Mouse (Mus musculus) left cerebral cortex, adult 18-20 months (tissue): Measurements from ENCODE around the gene Lpp. TPM values are rescaled to one million over a fixed set of nuclear protein-coding genes. Genes with fewer than 3 reads are reported as not detected.
A peak's percentile ranks its signal among the peaks of the same experiment; 100 is the strongest.

ENCODE experiments used
- DNase-seq, 2 experiments: peaks; one replicate each; pipeline ENCODE4 v3.0.0; 2021 to 2022; ENCODE audit warnings: low spot score in 2 of 2, mixed read lengths in 1 of 2
- total RNA-seq, 2 experiments: library from RNA; stranded (reverse); gene quantifications; 2 replicates each; pipeline ENCODE4 v1.2.3; 2021

The Lpp gene
- total RNA-seq, 2 experiments from 2014 or later = 5.0 to 6.2 TPM

GRCm38 (mm10) chr16:24788973-24789372 is 395.7 kb downstream of the Lpp start:
- DNase-seq = no peak

DNA sequence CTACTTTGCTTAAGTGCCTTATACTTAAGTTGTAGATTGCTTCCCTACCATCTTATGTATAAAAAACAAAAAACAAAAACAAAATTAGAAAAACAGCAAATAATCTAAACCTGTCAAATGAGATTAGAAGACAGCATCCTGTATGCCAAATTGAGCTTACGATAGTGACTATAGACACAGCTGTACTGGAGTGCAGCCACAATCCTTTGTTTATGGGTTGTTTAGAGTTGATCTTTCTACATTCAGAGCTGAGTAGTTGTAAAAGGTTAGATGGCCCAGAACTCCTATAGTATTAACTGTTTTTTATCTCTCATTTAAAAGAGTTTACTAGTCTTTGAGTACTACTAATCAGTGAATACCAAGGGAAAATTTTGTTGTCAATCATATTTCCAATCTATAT is 398.1 kb downstream of the Lpp start:
- no peak for DNase-seq

DNA sequence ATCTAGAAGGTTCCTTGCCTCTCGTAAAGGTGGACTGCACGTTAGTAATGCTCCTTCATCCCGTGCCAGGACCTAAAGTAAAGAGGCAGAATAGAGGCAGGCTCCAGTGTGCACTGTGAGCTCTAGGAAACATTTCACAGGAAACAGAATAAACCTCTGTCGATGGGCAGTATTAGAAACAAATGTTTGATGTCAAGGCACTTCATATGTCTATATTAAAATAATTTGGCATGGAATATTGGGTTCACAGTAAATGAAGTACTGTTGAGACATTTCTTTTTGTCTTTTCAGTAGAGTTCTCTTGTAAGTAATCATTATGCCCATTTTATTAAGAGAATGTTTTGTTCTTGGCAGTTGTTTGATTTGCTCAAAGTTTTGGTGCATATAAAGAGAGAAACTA is 398.7 kb downstream of the Lpp start:
- no peak for DNase-seq

DNA sequence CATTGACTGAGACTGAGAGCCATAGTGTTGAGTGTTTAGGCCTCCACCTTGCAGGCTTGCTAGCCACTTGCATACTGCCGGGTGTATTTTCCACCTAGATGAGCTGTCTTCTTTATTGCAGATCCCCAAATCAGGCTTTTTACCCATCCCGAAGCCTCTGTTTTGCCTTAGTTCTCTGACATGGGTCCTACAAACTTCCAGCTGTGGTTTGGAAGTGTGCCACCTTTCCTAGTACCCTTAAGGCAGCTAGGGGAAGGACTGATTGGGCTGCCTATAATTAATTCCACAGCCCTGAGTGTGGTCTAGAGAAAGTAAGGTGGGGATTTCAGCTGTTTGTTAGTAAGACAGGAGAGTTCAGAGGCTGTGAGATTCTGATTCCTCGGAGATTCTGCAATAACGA is 399.5 kb downstream of the Lpp start:
- DNase-seq = no peak

- DNase-seq = no peak
Observed at GRCm38 (mm10) chr16:24794665-24795064, 401.4 kb downstream of the Lpp start.

GRCm38 (mm10) chr16:24801355-24801754 is 408.0 kb downstream of the Lpp start:
- DNase-seq = no peak

DNA sequence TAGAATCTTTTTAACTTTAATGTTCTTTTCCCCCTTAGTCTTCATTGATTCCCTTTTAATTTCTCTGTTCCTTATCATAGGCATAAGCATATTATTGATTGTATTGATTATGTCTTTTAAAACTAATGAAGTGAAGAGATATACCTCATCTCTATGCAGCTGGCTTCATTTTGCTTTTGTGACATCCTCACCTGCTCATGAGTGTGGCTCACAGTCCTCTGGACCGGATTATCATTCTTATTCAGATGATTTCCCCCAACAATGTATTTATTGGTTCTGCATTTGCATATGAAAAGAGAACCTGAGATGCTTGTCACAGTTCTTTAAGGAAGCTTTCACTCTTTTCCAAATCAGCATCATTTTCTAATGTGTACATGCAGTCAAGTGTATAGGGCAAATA is 408.5 kb downstream of the Lpp start:
- DNase-seq = no peak

DNA sequence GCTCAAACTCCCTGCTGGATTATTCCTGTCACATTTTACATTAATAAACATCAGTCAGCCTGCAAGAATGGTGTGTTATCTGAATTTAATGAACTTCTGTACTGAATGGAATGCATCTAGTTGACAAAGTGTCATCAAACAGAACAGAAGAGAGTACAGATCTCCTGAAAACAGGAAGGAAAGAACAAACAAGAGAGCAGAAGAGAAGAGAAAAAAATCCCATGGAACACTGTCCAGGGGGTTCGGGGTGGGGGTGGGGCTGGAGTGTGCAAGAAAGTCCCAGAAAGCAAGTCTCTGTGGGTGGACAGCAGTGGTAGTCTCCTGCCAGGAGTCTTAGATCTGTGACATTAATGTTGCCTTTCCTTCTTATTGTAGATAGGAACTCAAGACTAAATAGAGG is 412.8 kb downstream of the Lpp start:
- no peak for DNase-seq

- DNase-seq = no peak
Observed at GRCm38 (mm10) chr16:24807565-24807964, 414.3 kb downstream of the Lpp start.

GRCm38 (mm10) chr16:24809811-24810210 is 416.5 kb downstream of the Lpp start:
- no peak for DNase-seq

DNA sequence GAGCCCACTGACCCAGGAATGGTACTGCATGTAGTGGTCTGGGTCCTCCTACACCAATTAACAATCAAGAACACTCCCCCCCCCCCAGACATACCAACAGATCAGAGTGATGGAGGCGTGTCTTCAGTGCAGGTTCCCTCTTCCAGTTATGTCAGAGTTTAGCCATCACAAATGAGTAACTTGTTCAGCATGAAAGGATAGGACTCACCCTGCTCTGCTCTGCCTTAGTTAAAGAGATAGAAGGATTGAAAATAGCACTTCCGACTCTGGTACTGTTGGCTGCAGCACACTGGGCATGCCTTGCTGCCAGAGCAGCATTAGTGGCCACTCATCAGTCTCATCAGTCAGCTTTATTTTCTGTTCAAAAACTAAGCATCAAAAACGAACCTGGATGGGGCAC is 423.3 kb downstream of the Lpp start:
- no peak for DNase-seq

DNA sequence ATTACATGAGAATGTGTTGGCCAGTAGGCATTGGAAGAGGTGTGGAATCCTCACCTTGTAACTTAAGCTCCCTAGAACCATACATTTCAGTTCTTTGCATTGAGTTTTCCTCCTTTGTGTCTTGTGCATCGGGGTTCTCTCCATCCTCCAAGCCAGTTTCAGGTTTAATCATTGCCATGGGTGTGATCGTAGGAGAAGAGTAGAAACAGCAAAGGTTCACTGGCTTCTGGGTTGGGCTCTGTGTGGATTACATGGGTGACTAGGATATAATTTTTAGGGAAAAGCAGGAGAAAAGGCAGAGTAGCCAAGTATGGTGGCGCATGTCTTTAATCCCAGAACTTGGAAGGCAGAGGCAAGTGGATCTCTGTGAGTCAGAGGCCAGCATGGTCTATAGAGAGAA is 424.1 kb downstream of the Lpp start:
- no peak for DNase-seq

DNA sequence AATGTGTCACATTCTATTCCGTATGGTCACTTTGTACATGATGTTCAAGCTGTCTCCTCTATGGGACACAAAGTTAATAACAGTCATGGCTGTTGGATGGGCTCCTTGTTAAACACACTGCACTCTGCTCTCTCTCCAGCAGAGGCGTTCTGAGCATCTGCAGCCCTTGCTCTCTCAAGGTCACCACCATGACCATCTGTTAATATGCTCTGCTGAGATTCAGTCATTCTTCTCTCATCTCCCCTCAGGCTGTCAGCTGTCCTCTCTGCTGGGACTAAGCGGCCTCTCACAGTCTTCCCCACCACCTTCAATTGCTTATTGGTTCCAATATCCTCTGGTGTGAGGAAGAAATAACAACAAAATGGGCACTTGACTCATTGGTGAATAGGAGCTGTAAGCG is 425.8 kb downstream of the Lpp start:
- no peak for DNase-seq

GRCm38 (mm10) chr16:24822182-24822875 is 429.0 kb downstream of the Lpp start:
- DNase-seq = peak in 1 of 2 experiments; percentile 6

- DNase-seq = no peak
Observed at GRCm38 (mm10) chr16:24822918-24823317, 429.6 kb downstream of the Lpp start.

GRCm38 (mm10) chr16:24826390-24826789 is 433.1 kb downstream of the Lpp start:
- no peak for DNase-seq

- DNase-seq = no peak
Observed at GRCm38 (mm10) chr16:24828207-24828803, 435.0 kb downstream of the Lpp start.

- DNase-seq = no peak
Observed at GRCm38 (mm10) chr16:24829860-24830259, 436.6 kb downstream of the Lpp start.

DNA sequence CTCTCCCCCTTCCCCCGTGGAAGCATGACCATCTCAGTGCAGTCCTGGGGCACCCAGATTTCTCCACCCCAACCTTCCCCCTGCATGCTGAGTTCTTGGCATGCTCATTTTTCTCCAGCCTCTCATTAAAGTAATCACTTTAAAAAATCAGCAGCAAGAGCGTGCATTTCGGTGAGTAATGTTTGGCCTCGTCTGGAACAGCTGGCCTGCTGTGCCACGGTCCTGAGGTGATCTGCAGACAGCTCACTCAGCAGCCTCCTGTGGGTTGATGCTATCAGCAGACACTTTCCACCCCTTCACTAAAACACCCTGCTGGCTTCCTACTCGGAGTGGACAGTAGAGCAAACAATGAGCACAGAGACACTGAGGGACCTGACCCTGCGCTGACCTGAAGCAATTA is 437.6 kb downstream of the Lpp start:
- DNase-seq = no peak

DNA sequence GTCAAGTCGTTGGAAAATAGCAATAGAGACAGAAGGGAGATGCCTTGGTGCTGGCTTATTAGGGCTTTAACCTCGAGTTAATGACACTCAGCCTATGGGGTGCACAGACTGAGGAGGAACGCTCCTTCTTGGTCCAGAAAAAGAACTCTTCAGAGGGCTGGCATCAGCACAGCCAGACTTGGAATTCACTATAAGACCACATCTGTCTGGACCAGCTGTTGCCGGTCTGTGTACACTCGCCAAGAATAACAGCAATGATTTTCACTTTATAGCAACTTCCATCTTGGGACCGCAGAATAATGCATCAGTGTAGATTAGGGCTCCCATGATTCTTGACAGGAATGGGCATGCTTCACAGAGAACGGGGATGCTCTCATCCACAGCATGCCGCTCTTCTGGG is 439.9 kb downstream of the Lpp start:
- DNase-seq = no peak

DNA sequence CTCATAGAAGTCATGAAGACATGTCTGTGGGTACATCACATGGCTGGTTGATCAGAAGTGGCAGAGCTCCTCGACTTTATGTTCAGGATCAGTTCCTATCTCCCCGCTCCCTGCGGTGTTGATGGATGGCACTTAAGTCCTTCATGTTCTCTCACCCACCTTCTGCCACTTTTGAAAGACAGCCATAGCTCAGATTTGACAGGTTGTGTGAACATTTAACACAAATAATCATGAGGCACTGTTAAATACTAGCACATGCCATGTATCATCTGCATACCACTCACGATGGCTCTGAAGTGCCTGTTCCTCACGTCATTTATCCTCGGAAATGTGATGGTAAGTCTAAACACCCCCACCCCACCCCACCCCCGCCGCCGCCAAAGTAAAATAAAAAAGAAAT is 441.2 kb downstream of the Lpp start:
- DNase-seq = no peak

- no peak for DNase-seq
Observed at GRCm38 (mm10) chr16:24836550-24836949, 443.2 kb downstream of the Lpp start.

DNA sequence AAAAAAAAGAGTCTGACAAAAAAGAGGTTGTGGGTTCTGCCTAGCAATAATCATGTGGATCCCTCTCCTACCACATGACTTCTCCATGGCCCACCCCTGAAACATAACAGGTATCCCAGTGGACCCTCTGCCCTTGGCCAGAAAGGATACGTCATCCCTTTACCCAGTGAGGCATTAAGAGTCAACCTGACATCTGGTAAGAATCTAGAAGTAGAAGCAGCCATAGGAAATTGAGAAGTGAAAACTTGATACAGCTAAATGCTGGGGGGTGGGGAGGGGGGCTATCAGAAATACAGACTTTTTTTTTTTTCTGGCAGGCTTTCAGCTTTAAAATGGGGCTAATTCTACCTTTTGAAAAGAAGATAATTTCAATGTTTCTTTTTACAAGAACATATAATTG is 445.7 kb downstream of the Lpp start:
- no peak for DNase-seq
